Mouse (Mus musculus): ENCODE results near the gene Gps1.
"Not testable (repeated sequence)": the region's sequence is repeated elsewhere in the genome, so short reads cannot be mapped to it uniquely, and the experiment has no call there.

The Gps1 gene

DNA sequence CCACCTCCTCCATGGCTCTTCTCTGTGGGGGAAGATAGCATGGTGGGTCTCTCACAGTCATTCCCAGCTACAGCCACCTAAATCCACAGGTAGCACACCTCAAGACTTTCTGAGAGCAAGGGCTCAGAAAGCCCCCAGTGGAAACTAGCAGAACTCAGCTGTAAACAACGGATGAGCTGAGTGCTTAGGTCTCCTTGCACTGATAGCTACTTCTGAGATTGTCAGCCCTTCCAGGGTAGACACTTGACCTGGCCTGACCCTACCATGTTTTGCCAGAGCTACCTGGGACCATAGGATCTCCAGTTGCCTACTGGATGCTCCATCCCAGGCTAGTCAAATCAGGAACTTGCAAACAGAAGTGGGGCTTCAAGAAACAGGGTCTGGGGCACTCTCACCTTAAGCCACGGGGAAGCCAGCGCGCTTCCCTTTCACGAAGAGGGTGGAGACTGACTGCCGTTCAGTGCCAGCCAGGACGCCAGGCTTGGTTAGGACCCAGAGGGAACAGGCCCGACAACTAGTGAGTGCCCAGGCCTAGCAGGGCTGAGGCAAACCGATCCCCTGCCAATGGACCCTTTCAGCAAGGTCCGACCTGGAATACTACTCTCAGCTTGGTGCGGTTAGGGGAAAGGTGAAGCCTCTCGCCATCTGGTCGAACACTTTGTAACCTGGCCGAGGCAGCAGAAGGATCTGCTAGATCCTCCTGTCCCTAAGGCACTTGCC, 38.9 kb downstream of the Gps1 start:
- DNase-seq (ENCODE audit: low read depth), result peak; percentile 48

DNA sequence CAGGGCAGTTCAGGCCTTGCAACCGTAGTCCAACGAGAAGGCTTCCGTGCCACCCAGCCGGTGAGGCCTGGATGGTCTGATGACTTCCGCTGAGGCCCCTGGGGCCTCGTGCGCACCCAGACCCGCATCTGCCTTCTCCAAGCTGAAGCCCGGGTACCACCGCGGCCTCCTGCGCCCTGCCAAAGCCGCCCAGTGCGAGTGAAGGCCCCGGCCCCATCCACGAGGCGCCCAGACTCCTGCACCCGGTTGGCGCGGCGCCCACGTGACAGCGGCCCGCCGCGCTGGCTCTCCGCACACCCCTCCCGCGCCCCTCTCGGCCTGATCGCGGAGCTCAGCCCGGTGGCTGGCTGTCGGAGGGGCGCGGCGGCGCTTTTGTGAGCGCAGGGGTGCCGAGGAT, 39.5 kb downstream of the Gps1 start:
- peak; percentile 74 for DNase-seq (ENCODE audit: low read depth)

DNA sequence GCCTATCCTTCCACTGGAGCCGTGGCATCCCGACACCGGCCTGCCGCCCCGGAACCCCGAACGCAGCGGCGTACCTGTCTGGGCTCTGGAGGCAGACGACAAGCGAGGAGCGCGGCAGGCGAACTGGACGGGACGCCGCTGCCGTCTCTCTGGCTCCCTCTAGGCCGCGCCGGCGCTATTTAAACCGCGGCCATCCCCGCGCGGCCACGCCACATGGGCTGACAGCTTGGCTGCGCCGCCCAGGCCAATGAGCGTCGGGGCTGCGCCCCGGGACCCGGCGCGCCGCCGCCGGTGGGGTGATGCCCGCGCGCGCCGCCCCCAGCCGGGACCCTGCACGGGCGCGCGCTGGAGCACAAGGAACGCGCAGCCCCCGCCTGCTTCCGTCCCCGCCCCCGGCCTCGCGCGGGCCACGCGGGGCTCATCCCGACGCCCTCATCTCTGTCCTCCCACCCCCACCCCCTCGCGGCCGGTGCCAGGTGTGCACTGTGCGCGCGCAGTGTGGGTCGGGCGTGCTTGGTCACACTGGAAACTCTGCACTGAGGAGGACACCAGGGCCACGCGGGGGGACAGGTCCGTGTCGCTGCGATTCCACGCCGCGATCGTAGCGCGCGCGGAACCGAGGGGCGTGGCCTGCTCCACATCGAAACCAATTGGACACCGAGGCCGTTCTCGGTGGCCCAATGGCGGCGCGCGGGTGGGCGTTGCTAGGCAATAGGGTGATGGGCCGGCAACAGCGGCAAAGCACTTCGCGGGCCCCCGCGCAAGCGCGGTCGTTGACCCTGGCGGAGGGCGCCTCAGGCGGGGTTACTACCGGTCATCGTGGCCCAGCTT, 40.1 kb downstream of the Gps1 start, which contains the start of gene Fasn:
TSS of gene Fasn (minus strand) at position 592 of the 831 bp plus-strand sequence.
- DNase-seq (ENCODE audit: low read depth), result peak; percentile 98

DNA sequence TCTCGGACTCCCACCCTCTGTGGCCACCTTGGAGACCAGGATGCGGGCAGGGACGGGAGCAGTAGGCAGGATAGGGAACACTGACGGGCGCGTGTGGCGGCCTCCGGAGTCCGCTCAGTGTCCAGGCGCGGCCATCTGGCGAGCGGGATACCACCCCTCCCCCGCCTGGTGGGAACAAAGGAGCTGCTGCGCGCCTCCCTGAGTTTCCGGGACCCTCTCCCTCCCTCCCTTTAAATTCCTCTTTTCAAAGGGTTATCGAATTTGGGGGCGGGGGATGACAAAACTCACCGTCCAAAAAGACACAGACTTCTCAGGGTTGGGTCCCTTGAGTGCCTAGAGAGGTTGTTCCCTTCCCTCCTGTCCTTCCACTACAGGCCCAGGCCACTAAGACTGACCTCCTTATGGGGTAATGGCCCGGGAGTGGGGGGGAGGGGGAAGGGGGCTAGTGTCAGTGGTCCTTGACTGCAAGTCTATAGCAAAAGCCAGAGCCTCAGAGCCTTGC, 40.8 kb downstream of the Gps1 start:
- DNase-seq (ENCODE audit: low read depth), result no peak

DNA sequence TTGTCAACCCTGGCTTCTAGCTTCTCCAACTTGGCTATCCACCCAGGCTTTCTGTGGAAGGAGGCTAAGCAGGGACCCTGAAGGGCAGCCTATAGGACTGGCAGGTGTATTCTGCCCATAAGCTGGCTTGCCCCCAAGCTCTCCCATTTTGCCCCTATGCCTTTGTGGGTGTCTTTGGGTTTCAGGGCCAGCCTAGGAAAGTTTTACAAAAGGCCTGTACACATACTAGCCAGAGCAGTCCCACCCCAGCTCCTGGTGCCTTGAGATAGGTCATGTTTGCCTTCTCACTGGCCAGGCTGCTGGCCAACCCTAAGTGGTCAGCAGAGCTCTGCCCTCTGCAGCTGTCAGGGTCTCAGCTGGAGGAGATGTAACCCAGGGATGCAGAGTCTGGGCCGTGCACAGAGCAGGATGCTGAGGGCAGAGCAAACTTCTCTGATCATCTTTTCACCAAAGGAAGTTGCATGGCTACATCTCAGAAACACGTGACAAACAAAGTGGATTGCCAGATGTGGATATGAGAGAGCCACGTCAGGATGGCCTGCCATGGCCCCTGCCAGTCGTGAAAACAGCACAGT, 41.3 kb downstream of the Gps1 start:
- peak; percentile 34 for DNase-seq (ENCODE audit: low read depth)

DNA sequence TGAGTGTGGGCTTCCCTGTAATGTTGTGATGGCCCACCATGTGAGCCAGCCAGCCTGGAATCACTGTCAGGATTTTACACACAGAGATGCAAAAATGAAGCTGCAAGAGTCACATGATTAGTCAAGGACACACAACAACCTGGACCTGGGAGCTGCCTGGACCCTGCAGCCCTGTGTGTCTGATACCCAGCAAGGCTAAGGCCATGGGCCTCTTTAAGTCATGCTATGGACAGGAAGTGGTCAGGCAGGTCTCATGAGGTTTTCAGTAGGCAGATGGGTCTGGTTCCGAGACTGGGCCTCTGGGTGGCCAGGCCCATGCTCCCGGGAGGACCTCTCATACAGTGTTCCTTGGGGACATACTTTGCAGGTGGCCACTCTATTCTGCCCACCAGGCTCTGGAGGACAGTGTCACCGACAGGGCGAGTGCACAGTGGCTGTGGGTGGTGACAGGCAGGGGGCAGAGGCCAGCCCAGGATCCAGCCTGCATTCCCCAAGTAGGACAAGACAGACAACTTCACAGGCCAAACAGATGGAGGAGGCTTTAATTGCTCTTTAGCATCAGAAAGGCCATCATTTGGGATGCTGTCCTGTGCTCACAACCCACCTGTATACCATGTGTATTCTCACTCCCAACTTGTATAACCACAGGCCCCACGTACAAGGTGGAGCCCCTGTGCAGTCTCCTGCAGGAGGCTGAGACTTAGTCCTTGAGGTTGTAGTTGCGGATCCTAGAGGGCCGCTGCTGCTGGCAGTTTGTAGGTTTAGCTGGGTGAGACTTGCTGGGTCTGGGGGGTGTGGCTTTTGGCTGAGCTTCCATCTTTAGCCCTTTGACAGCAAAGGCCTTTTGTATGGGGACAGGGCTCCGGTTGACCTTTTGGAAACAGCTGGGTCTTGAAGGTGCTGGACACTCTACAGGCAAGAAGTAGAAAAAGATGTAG, 42.2 kb downstream of the Gps1 start:
- DNase-seq (ENCODE audit: low read depth), result no peak

DNA sequence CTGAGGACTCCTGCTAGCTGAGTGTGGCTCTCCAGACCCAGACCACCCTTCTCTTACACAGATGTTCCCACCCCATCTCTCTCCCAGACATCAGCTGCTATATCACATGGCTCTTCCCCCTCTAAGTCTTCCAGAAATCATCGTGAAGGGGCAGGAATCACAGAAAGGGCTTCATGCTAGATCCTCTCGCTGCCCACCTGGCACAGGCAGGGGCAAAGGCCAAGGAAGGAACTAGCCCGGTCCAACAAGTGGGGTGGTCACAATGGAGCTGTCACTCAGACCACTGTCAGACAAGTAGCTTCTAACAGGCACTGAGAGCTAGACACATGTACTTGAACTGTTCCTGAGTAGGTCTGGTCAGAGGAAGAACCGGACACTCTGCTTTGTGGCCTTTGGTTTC, 44.3 kb downstream of the Gps1 start:
- DNase-seq (ENCODE audit: low read depth), result no peak

DNA sequence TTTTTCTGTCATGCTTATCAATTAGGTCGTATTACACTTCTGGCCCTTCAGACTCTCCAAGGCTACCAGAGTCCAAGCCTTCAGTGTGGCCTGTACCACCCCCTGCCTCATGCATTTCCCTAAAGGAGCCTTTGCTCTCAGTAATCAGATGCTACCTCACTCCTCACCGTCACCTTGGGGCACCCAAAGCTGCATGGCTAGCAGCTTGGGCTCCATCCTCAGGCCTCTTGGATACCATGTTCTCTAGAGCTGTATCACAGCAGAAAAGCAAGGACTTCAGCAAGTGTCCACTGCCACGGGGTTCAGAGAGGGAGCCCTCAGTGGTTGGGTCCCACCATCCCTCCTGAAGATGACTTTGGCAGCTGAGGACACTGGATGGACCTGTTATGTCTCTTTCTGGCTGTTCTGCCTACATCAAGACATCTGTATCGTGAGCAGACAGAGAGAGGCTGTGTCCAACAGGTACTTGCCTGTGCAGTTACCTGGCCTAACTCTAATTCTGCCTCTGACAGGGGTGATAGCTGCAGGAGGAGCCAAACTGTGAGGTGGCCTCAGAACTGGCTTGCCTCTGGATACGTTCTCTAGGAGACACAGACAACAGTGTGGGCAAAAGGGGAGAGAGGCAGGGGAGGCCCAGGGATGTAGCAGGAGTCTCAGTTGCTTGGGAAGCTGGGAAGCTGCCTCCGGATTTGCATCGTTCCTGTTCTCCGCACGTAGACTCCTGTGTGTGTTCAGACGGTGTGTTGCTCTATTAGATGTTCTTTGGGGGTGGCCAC, 45.9 kb downstream of the Gps1 start:
- DNase-seq (ENCODE audit: low read depth), result no peak

DNA sequence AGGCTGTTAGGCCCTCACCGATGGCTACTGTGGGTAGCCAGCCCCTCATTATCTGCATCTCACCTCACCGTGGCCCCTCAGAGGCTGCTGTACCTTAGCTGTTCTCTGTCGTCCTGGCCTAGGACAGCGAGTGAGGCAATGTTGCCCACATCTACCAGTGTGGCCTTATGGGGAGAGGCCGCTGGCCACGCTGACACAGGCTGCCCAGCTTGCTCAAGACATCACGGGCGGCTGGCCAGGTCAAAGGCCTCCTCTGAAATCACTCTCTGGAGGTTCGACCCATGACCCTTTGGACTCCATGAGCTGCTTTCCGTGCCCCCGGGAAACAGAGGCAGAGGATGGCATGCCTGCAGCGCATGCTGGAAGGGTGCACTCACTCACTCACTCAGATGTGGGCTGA, 46.6 kb downstream of the Gps1 start:
- no peak for DNase-seq (ENCODE audit: low read depth)

DNA sequence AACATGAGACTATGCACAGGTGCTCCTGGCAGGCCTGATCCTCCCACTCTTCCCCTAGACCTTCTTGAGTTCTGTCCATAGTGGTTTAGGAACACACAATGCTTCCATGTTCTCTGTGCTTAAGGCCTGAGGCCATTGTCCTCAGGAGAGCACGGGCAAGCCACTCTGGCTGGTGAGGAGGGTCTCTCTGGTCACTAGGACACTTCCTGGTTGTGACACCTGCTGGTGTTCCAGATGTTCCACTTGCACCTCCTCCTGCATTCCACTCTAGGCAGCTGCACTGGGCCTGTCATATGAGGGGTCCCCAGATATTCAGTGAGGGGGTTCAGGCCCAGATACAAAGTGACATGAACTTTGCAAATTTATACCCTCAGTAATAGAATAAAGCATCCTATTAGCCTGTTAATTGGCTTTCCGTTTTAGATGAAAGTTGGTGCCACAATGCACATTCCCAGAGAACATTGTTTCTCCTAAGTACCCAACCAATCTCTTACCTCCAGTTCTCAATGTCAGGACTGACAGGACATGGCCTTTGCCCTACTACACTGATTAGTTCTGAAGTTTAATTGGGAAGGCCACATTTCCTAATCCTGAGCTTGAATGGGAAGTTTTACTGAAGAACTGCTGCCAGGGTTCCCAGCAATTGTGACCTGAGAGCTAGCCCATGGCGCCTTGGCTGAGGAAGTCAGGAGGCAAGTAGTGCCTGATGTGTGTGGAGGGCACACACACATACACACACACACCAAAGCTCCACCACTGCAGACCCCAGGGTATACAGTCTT, 47.8 kb downstream of the Gps1 start:
- DNase-seq (ENCODE audit: low read depth), result no peak

DNA sequence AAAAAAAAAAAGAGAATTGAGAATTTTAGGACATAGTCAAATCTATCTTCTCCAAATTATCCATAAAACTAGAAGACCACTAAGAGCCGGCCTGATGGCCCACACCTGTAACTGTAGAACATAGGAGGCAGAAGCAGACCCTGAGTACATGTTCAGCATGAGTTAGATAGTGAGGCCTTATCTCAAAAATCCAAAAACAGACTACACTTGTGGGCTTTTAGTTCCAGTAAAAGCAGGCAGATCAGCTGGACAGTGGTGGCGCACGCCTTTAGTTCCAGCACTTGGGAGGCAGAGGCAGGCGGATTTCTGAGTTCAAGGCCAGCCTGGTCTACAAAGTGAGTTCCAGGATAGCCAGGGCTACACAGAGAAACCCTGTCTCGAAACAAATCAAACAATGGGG, 48.9 kb downstream of the Gps1 start:
- not testable (repeated sequence) for DNase-seq (ENCODE audit: low read depth)

DNA sequence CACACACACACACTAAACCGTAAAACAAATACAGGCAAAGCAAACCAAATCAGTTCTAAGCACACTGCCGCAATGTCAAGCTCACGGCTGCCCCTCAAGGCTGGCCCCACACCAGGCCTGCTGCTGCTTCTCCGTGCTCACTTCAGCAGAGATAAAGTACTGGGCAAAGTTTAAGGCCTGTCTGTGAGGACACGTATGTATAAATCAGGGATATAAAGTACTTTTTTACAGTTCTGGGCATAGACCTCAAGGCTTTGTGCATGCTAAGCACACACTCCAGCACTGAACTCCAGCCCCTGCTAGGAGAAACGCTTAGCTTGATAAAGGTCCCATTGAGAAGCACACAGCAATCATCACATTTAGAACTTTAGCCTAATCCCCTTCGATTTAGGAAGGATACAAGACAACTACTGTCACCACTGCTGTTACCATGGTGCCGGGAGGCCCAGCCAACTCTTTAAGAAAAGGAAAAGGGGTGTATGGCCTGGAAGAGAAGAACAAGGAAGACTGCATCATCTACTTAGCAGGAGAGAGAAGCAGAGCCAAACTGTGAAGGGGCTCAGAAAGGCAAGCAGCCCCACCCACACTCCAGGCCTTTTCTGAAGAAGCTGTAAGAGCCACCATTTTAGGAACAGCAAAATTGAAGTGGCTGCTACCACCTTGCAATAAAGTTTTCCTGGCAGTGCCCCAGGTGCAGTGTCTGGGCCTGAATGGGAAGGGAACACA, 49.6 kb downstream of the Gps1 start:
- no peak for DNase-seq (ENCODE audit: low read depth)

All from NIH3T3 (cell line).